Mouse (Mus musculus) midbrain, embryonic 13.5 days (tissue): ENCODE measurements around the gene Tgm3. TPM values are rescaled to one million over a fixed set of nuclear protein-coding genes. Genes with fewer than 3 reads are reported as not detected.
A peak's percentile ranks its signal among the peaks of the same experiment; 100 is the strongest.

Source experiments
- ATAC-seq: fragments of 200-750 bp; cut with Nextera tagmentation; 2 replicates; pipeline ENCODE4 v1.8.0; 2017; ENCODE audit warnings: mild to moderate bottlenecking, moderate TSS enrichment, moderate library complexity
- H3K27ac ChIP-seq: fragments of 300-500 bp; sonication (generic); 2 replicates; pipeline ENCODE4 v1.5.1; 2015; ENCODE audit warnings: inconsistent platforms, mild to moderate bottlenecking, moderate library complexity
- H3K27me3 ChIP-seq: fragments of 300-500 bp; sonication (generic); 2 replicates; pipeline ENCODE4 v1.6.1; 2015; ENCODE audit warnings: mild to moderate bottlenecking, inconsistent platforms
- H3K36me3 ChIP-seq: fragments of 300-500 bp; sonication (generic); 2 replicates; pipeline ENCODE4 v1.6.1; 2015; ENCODE audit warnings: mild to moderate bottlenecking, inconsistent platforms
- H3K4me1 ChIP-seq: fragments of 300-500 bp; sonication (generic); replicated peaks from 2 replicates; pipeline ENCODE4 v1.6.1; 2015; ENCODE audit warnings: inconsistent platforms
- H3K4me2 ChIP-seq: fragments of 300-500 bp; sonication (generic); replicated peaks from 2 replicates; pipeline ENCODE4 v1.6.1; 2015; ENCODE audit warnings: moderate library complexity, mild to moderate bottlenecking, inconsistent platforms
- H3K4me3 ChIP-seq: fragments of 300-500 bp; sonication (generic); replicated peaks from 2 replicates; pipeline ENCODE4 v1.5.1; 2015; ENCODE audit warnings: mild to moderate bottlenecking, inconsistent platforms
- H3K9ac ChIP-seq: fragments of 300-500 bp; sonication (generic); replicated peaks from 2 replicates; pipeline ENCODE4 v1.6.1; 2015; ENCODE audit warnings: mild to moderate bottlenecking, inconsistent platforms
- H3K9me3 ChIP-seq: fragments of 300-500 bp; sonication (generic); 2 replicates; pipeline ENCODE4 v1.6.1; 2016; ENCODE audit warnings: mild to moderate bottlenecking, inconsistent platforms
- WGBS: fragments of 180-500 bp; shearing (Covaris S2); methylation state at CpG from one replicate; pipeline ENCODE4 v1.1.7; 2015; 5-methylcytosine and 5-hydroxymethylcytosine counted together
- polyA plus RNA-seq: library from polyadenylated mRNA; unstranded; fragments of >200 nt; fragmentation: Nextera tagmentation; extraction: Ambion mirVana; gene quantifications from 2 replicates; pipeline ENCODE4 v1.2.1, GENCODE M21; 2015

The Tgm3 gene
- polyA plus RNA-seq, 1 experiment from 2014 or later: not detected

- H3K4me1 ChIP-seq: no peaks in the 10 kb centered on the region
- H3K4me3 ChIP-seq: no peak overlapping the region
- no peaks in the 10 kb centered on the region for H3K27me3 ChIP-seq
- H3K9ac ChIP-seq: no peak overlapping the region
- WGBS: 80% methylated on average over 4 of the region's 4 CpGs
- H3K27ac ChIP-seq: no peak overlapping the region
- no peaks in the 10 kb centered on the region for H3K36me3 ChIP-seq
- H3K9me3 ChIP-seq: no peaks in the 10 kb centered on the region
- ATAC-seq: no peak
- H3K4me2 ChIP-seq: no peak overlapping the region
These were observed 15.7 kb downstream of the Tgm3 start for GRCm38 (mm10) chr2:130027890-130028289.

DNA sequence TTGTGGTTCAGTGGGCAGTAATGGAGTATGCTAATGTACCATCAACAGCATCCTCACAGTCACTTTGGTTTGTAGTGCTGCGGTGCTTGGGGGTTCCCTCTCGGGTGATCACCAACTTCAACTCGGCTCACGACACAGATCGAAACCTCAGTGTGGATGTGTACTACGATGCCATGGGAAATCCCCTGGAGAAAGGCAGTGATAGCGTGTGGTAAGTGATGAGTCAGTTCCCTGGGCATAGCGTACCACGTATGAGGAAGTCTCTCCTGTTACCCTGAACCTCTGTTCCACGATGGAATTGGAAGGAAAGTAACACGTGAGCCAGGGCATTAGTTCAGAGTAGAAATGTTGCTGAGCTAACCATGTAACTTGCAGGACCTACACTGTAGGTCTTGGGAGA is 17.7 kb downstream of the Tgm3 start:
- Histone ChIP-seq H3K27me3 (no peaks in the 10 kb centered on the region), H3K36me3 (no peaks in the 10 kb centered on the region), H3K9ac (no peak overlapping the region), H3K4me2 (no peak overlapping the region), H3K4me1 (no peaks in the 10 kb centered on the region), H3K27ac (no peak overlapping the region), H3K4me3 (no peak overlapping the region), H3K9me3 (no peaks in the 10 kb centered on the region)
- WGBS: 91% methylated on average over 11 of the region's 11 CpGs
- ATAC-seq: no peak

DNA sequence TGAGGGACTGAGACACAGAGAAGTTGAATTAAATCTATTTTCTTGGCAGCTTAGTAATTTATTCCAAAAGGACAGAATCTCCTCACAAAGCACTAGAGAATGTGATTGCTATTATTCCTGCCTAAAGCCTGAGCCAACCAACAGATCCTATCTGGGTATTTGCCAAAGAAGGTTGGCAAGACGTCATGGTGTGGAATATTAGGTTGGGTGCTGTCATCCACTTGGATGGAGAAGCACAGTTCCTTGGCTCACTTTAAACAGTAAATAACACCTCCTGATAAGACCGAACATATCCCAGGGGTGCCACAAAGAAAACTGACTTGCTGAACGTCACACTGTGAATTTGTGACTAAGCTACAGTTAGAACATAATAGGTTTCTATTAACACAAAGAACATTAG is 20.5 kb downstream of the Tgm3 start:
- H3K9me3 ChIP-seq: no peaks in the 10 kb centered on the region
- H3K27me3 ChIP-seq: no peaks in the 10 kb centered on the region
- H3K9ac ChIP-seq: no peak overlapping the region
- no peak for ATAC-seq
- no peak overlapping the region for H3K4me3 ChIP-seq
- H3K4me1 ChIP-seq: no peaks in the 10 kb centered on the region
- H3K27ac ChIP-seq: no peak overlapping the region
- WGBS: 72% methylated on average over 3 of the region's 3 CpGs
- H3K36me3 ChIP-seq: no peaks in the 10 kb centered on the region
- no peak overlapping the region for H3K4me2 ChIP-seq

- Histone ChIP-seq H3K4me3 (no peak overlapping the region), H3K27me3 (no peaks in the 10 kb centered on the region), H3K4me1 (no peaks in the 10 kb centered on the region), H3K4me2 (no peak overlapping the region), H3K9me3 (no peaks in the 10 kb centered on the region), H3K27ac (no peak overlapping the region), H3K36me3 (no peaks in the 10 kb centered on the region), H3K9ac (no peak overlapping the region)
- ATAC-seq: no peak
- 61% methylated on average over 8 of the region's 8 CpGs for WGBS
These were observed 24.7 kb downstream of the Tgm3 start for GRCm38 (mm10) chr2:130036846-130037245.

DNA sequence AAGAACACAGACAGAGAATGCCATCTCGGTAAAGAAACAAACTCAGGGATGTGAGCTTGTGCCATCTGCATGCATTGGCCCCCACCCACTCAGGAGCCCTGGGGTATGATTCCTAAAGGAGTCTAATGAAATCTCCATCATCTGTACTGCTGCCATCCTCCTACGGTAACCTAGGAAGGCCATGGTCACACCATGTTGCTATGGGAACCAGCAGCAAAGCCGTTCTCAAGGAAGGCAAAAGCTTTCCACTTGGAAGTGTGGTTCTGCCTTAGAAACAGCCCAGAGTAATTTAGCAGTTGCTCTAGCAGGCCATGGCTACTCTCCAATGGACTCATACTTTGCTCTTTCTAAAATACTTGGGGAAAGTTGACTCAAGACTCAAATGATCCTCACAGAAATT is 26.8 kb downstream of the Tgm3 start:
- WGBS: 46% methylated on average over 3 of the region's 3 CpGs
- no peak for ATAC-seq

GRCm38 (mm10) chr2:130040190-130040886 is 28.2 kb downstream of the Tgm3 start:
- Histone ChIP-seq H3K27me3 (no peaks in the 10 kb centered on the region), H3K4me3 (no peak overlapping the region), H3K4me2 (no peak overlapping the region), H3K9ac (no peak overlapping the region), H3K9me3 (no peaks in the 10 kb centered on the region), H3K27ac (no peak overlapping the region), H3K36me3 (no peaks in the 10 kb centered on the region), H3K4me1 (no peaks in the 10 kb centered on the region)
- ATAC-seq: no peak
- 81% methylated on average over 6 of the region's 6 CpGs for WGBS

More for the DNA sequence above, 26.8 kb downstream of the Tgm3 start:
- H3K27me3 ChIP-seq: no peaks in the 10 kb centered on the region
- H3K27ac ChIP-seq: no peak overlapping the region
- H3K4me3 ChIP-seq: no peak overlapping the region
- H3K4me2 ChIP-seq: no peak overlapping the region
- no peaks in the 10 kb centered on the region for H3K9me3 ChIP-seq
- no peaks in the 10 kb centered on the region for H3K36me3 ChIP-seq
- H3K9ac ChIP-seq: no peak overlapping the region
- no peaks in the 10 kb centered on the region for H3K4me1 ChIP-seq

- Histone ChIP-seq H3K9me3 (no peaks in the 10 kb centered on the region), H3K36me3 (no peaks in the 10 kb centered on the region), H3K4me3 (no peak overlapping the region), H3K27me3 (no peaks in the 10 kb centered on the region), H3K27ac (no peak overlapping the region), H3K9ac (no peak overlapping the region), H3K4me1 (no peaks in the 10 kb centered on the region), H3K4me2 (no peak overlapping the region)
- no peak for ATAC-seq
- WGBS: 85% methylated on average over 4 of the region's 4 CpGs
These were observed 31.7 kb downstream of the Tgm3 start for GRCm38 (mm10) chr2:130043835-130044234.

DNA sequence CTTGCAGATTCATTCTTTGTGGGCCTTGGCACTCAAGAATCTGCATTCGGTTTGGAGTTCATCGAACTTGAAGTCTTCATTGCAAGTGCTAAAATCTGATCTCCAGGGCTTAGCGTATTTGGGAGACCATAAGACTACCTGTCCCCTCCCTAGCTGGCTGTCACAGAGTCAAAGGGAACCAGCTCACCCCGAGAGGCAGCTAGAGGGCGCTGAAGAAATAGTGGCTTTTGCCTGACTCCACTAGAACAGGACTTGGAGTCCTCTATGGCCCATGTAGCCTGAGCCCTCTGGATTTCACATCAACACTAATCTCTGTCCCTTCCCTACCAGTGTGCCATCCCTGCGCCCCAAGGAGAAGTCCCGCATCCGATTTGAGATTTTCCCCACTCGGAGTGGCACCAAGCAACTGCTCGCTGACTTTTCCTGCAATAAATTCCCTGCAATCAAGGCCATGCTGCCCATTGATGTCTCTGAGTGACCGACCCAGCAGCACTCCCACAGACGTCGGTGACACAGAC is 35.8 kb downstream of the Tgm3 start:
- Histone ChIP-seq H3K27me3 (no peaks in the 10 kb centered on the region), H3K4me2 (no peak overlapping the region), H3K4me1 (no peaks in the 10 kb centered on the region), H3K9ac (no peak overlapping the region), H3K9me3 (no peaks in the 10 kb centered on the region), H3K4me3 (no peak overlapping the region), H3K36me3 (no peaks in the 10 kb centered on the region), H3K27ac (no peak overlapping the region)
- ATAC-seq: no peak
- 80% methylated on average over 13 of the region's 13 CpGs for WGBS

DNA sequence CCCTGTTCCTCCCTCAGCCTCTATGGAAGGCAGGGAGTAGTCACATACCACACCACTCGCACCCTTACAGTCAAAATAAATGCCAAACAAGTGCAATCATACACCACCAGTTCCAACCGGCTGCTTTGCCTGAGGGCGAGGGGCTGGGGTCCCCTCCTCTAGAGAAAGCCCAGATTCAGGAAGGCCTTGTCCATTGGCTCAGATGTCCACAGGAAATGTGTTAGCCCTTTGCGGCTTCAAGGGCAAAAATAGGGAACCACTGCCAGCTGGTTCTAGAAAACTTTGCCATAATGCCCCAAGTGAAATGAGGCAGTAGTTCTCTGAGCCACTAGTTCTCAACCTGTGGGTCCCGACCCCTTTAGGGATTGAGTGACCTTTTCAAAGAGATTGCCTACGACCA is 36.6 kb downstream of the Tgm3 start:
- H3K36me3 ChIP-seq: no peaks in the 10 kb centered on the region
- no peaks in the 10 kb centered on the region for H3K9me3 ChIP-seq
- H3K27ac ChIP-seq: no peak overlapping the region
- no peak for ATAC-seq
- no peak overlapping the region for H3K4me2 ChIP-seq
- no peak overlapping the region for H3K9ac ChIP-seq
- H3K27me3 ChIP-seq: no peaks in the 10 kb centered on the region
- 89% methylated on average over 6 of the region's 6 CpGs for WGBS
- no peak overlapping the region for H3K4me3 ChIP-seq
- H3K4me1 ChIP-seq: no peaks in the 10 kb centered on the region

DNA sequence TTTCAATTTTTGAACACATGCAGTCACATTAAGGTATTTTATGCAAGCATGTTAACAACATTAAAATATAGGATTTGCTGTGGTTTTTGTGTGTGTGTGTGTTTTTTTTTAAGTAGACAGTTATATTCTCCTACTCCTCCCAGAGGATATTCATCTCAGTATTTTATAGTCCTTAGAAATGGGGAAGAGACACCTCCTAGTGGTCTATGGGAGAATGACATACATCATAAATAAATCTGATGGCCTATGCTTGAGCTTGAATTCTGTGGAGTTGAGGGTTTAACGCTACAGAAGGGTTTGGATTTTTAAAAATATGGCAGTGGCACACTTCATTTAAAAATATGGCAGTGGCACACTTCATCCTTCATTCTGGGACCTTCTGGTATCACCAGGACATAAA is 46.0 kb downstream of the Tgm3 start:
- ATAC-seq: no peak
- no peak overlapping the region for H3K4me3 ChIP-seq

DNA sequence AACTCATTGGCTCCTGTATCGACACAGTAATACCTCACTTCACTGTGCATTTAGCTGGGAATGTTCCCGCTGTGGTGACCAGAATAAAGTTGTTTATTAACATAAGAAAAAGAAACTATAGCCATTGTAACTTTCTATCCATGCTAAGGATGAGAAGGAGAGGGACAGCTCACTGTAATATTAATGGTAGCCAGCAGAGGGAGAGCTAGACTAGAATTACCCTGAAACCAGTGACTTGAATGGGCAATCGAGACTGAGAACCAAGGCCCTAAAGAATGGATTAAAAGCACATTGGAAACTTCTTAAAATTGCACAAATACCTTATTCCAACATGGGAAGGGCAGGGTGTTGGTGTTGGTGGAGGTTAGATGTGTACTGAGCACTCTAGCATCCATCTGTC is 56.1 kb downstream of the Tgm3 start:
- no peak overlapping the region for H3K4me3 ChIP-seq
- no peaks in the 10 kb centered on the region for H3K27me3 ChIP-seq
- H3K4me2 ChIP-seq: no peak overlapping the region
- WGBS: 31% methylated on average over 3 of the region's 3 CpGs
- H3K36me3 ChIP-seq: no peaks in the 10 kb centered on the region
- H3K9ac ChIP-seq: no peak overlapping the region
- H3K4me1 ChIP-seq: no peaks in the 10 kb centered on the region
- ATAC-seq: 0 out of 2 replicates have a peak, but pooled peaks have one; percentile 27
- no peak overlapping the region for H3K27ac ChIP-seq
- H3K9me3 ChIP-seq: no peaks in the 10 kb centered on the region

More for the DNA sequence above, 46.0 kb downstream of the Tgm3 start:
- no peaks in the 10 kb centered on the region for H3K27me3 ChIP-seq
- no peaks in the 10 kb centered on the region for H3K36me3 ChIP-seq
- no peak overlapping the region for H3K9ac ChIP-seq
- 56% methylated on average over 1 of the region's 1 CpGs for WGBS
- no peak overlapping the region for H3K27ac ChIP-seq
- H3K4me1 ChIP-seq: no peaks in the 10 kb centered on the region
- H3K9me3 ChIP-seq: no peaks in the 10 kb centered on the region
- H3K4me2 ChIP-seq: no peak overlapping the region

DNA sequence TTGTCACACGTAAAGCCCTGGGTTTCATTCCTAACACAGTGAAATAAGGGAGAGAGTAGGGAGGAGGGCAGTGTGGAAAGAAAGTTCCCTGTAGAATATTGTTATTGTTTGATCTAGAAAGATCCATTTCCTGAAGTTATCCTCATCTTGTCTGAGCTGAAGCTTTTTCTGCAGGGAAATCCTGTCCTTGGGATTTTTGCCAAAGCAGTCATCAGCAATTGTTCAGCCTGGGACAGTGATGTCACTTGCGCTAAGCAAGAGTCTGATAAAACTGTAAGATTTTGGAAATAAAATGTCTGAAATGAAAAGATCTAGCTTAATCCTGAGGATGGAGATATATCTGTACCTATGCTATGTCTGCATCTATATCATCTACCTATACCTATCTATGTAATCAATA is 58.2 kb downstream of the Tgm3 start:
- H3K36me3 ChIP-seq: no peaks in the 10 kb centered on the region
- no peaks in the 10 kb centered on the region for H3K9me3 ChIP-seq
- no peak overlapping the region for H3K9ac ChIP-seq
- H3K4me3 ChIP-seq: no peak overlapping the region
- no peaks in the 10 kb centered on the region for H3K4me1 ChIP-seq
- no peak overlapping the region for H3K27ac ChIP-seq
- WGBS: 86% methylated on average over 2 of the region's 2 CpGs
- H3K4me2 ChIP-seq: no peak overlapping the region
- no peak for ATAC-seq
- H3K27me3 ChIP-seq: no peaks in the 10 kb centered on the region
